Mouse (Mus musculus) effector memory CD4-positive, alpha-beta T cell, adult 5 months (primary cell): ENCODE measurements around the gene Zfp248. TPM values are rescaled to one million over a fixed set of nuclear protein-coding genes. Genes with fewer than 3 reads are reported as not detected.

ENCODE experiments used
- polyA plus RNA-seq: library from polyadenylated mRNA; unstranded; fragments of 100-300 nt; shearing (Covaris generic); gene quantifications from one replicate; pipeline ENCODE4 v1.2.1, GENCODE M21; 2017

The Zfp248 gene
- polyA plus RNA-seq, result 2.2 TPM

DNA sequence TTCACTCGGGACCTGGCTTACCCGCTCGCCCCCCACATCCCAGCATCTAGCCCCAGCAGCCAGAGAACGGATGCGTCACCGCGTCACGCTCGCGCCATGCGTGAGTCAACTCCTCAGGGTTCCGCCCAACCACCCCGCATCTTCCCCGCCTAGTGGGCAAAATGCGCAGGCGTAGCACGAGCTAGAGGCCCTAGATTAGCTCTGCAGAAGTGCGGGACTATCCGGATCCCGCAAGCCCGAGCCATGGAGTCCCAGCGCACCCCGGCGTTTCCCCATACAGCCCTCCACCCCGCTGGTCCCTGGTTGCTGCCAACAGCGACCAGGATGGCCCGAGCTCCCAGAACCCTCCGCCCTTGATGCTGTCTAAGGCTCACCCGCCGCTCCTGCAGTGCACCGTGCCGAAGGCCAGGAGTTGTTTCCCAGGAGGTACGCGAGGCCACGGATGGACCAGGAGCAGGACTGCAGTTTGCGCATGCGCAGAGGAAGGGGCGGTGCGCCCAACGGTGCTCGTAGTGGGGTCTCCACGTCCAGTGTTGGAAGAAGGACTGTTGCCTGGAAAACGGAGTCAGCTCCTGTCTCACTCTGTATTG lies at the start of gene Zfp248:
Gene Zfp248 (minus strand): TSS at position 487 of the 590 bp plus-strand sequence.

DNA sequence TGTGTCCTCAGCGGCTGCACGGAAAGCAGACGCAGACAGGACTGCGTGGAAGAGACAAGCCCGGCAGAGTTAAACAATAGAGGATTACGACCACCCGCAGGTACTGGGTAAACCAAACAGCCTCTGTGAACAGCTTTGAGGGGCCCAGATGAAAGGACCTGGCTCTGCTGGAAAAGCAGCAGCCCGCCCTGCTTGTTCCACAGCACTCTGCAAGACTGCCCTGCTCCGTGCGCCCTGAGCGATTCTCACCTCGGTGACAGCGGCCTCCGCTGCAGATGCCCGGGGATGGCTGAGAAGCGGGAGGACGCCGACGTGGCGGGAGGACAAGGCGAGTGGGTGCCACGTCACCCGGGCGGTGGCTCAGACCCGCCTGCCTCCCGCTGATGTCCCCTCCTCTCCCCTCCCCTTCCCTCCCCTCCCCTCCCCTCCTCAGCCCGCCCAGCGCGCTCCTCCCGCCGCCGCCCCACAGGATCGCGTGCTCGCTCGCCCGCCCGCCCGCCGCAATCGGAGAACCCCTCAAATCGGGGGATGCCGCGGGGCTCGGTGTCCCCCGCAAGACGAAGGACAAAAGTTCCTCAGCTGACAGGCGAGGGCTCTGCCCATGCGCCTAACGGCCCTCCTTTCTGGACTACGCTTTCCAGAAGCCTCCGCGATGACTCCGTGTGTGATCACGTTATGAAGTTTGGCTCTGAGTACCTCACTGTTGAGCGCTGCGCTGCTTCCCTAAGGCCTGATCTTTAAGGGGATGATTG lies 23.8 kb upstream of the Zfp248 start, which contains the start of gene Zfp9:
Gene Zfp9 (minus strand): TSS at position 364 of the 752 bp plus-strand sequence.

GRCm38 (mm10) chr6:118419050-118419920 lies 36.0 kb downstream of the Zfp248 start, which contains the start of gene Bms1:
Bms1 (minus strand) TSS chr6:118419474.

Other genes with a start within 250 kb of the Zfp248 start
- gene Bms1, start 36.1 kb downstream of the Zfp248 start, polyA plus RNA-seq, result 42.1 TPM
- gene Zfp9, start 23.8 kb upstream of the Zfp248 start, polyA plus RNA-seq, result not detected
- 13.5 TPM for gene Ankrd26, start 106.7 kb upstream of the Zfp248 start, polyA plus RNA-seq